Mouse (Mus musculus): ENCODE data around the gene Ccdc124. TPM values are rescaled to one million over a fixed set of nuclear protein-coding genes. Genes with fewer than 3 reads are reported as not detected.
A peak's percentile ranks its signal among the peaks of the same experiment; 100 is the strongest.
"Not testable (repeated sequence)": the region's sequence is repeated elsewhere in the genome, so short reads cannot be mapped to it uniquely, and the experiment has no call there.

The Ccdc124 gene
- total RNA-seq, 1 experiment from 2014 or later, result 20.0 TPM

GRCm38 (mm10) chr8:70833018-70833482, 40.7 kb downstream of the Ccdc124 start:
- no peak for ATAC-seq (ENCODE audit: extremely low read depth, insufficient number of reproducible peaks, low FRiP score, poor library complexity, severe bottlenecking)

- ATAC-seq (ENCODE audit: extremely low read depth, insufficient number of reproducible peaks, low FRiP score, poor library complexity, severe bottlenecking), result no peak
Observed at GRCm38 (mm10) chr8:70832371-70832770, 41.4 kb downstream of the Ccdc124 start.

GRCm38 (mm10) chr8:70831517-70831916, 42.2 kb downstream of the Ccdc124 start:
- ATAC-seq (ENCODE audit: extremely low read depth, insufficient number of reproducible peaks, low FRiP score, poor library complexity, severe bottlenecking), result no peak

GRCm38 (mm10) chr8:70827796-70828195, 45.9 kb downstream of the Ccdc124 start:
- no peak for ATAC-seq (ENCODE audit: extremely low read depth, insufficient number of reproducible peaks, low FRiP score, poor library complexity, severe bottlenecking)

GRCm38 (mm10) chr8:70827010-70827409, 46.7 kb downstream of the Ccdc124 start:
- no peak for ATAC-seq (ENCODE audit: extremely low read depth, insufficient number of reproducible peaks, low FRiP score, poor library complexity, severe bottlenecking)

- ATAC-seq (ENCODE audit: extremely low read depth, insufficient number of reproducible peaks, low FRiP score, poor library complexity, severe bottlenecking), result no peak
Observed at GRCm38 (mm10) chr8:70825816-70826215, 47.9 kb downstream of the Ccdc124 start.

GRCm38 (mm10) chr8:70823802-70824201, 49.9 kb downstream of the Ccdc124 start:
- no peak for ATAC-seq (ENCODE audit: extremely low read depth, insufficient number of reproducible peaks, low FRiP score, poor library complexity, severe bottlenecking)

GRCm38 (mm10) chr8:70822594-70822993, 51.1 kb downstream of the Ccdc124 start:
- ATAC-seq (ENCODE audit: extremely low read depth, insufficient number of reproducible peaks, low FRiP score, poor library complexity, severe bottlenecking), result not testable (repeated sequence)

- no peak for ATAC-seq (ENCODE audit: extremely low read depth, insufficient number of reproducible peaks, low FRiP score, poor library complexity, severe bottlenecking)
Observed at GRCm38 (mm10) chr8:70821992-70822391, 51.7 kb downstream of the Ccdc124 start.

- ATAC-seq (ENCODE audit: extremely low read depth, insufficient number of reproducible peaks, low FRiP score, poor library complexity, severe bottlenecking), result peak; percentile 84
Observed at GRCm38 (mm10) chr8:70821399-70821962, 52.3 kb downstream of the Ccdc124 start.

GRCm38 (mm10) chr8:70820101-70820935, 53.4 kb downstream of the Ccdc124 start:
- no peak for ATAC-seq (ENCODE audit: extremely low read depth, insufficient number of reproducible peaks, low FRiP score, poor library complexity, severe bottlenecking)

Other genes starting within 250 kb of the Ccdc124 start
- gene Gdf15, start 241.5 kb downstream of the Ccdc124 start, total RNA-seq (2017), result not detected in 2 replicates
- 4.4 and 7.7 TPM in 2 replicates for gene Pgpep1, start 213.5 kb downstream of the Ccdc124 start, total RNA-seq (2017)
- gene Lsm4, start 200.7 kb downstream of the Ccdc124 start, total RNA-seq (2017), result 103 and 134 TPM in 2 replicates
- gene Jund, start 175.0 kb downstream of the Ccdc124 start, total RNA-seq (2017), result 316 and 319 TPM in 2 replicates
- gene Iqcn, start 170.5 kb downstream of the Ccdc124 start, total RNA-seq (2017), result 2.4 and 2.8 TPM in 2 replicates
- not detected in 2 replicates for gene Gm3336, start 155.4 kb downstream of the Ccdc124 start, total RNA-seq (2017)
- 2.2 and 2.4 TPM in 2 replicates for gene Pde4c, start 150.2 kb downstream of the Ccdc124 start, total RNA-seq (2017)
- gene Rab3a, start 119.3 kb downstream of the Ccdc124 start, total RNA-seq (2017), result 5.2 and 5.5 TPM in 2 replicates
- 4.5 and 4.8 TPM in 2 replicates for gene Mpv17l2, start 113.0 kb downstream of the Ccdc124 start, total RNA-seq (2017)
- gene Pik3r2, start 97.2 kb downstream of the Ccdc124 start, total RNA-seq (2017), result 19.9 and 20.3 TPM in 2 replicates
- 30.7 and 40.2 TPM in 2 replicates for gene Mast3, start 68.9 kb downstream of the Ccdc124 start, total RNA-seq (2017)
- gene Il12rb1, start 65.5 kb downstream of the Ccdc124 start, total RNA-seq (2017), result 0.98 and 3.1 TPM in 2 replicates
- gene Arrdc2, start 34.2 kb downstream of the Ccdc124 start, total RNA-seq (2017), result 20.7 and 24.9 TPM in 2 replicates
- not detected in 2 replicates for gene Kcnn1, start 10.7 kb downstream of the Ccdc124 start, total RNA-seq (2017)
- gene Slc5a5, start 18.8 kb upstream of the Ccdc124 start, total RNA-seq (2017), result not detected in 2 replicates
- 1,826 and 2,087 TPM in 2 replicates for gene Rpl18a, start 23.5 kb upstream of the Ccdc124 start, total RNA-seq (2017)
- 11.9 and 13.5 TPM in 2 replicates for gene Map1s, start 32.0 kb upstream of the Ccdc124 start, total RNA-seq (2017)

Data from neutrophil, adult 5-6 weeks (primary cell).